Mouse (Mus musculus) stomach, adult 2 months (tissue): ENCODE data around the gene Stk33. TPM values are rescaled to one million over a fixed set of nuclear protein-coding genes. Genes with fewer than 3 reads are reported as not detected.

ENCODE experiments used
- polyA plus RNA-seq: library from polyadenylated mRNA; depleted of rRNA; stranded (reverse); fragments of >200 nt; gene quantifications from 2 replicates; pipeline ENCODE4 v1.2.3, GENCODE M21; 2012; rRNA removed

Gene Stk33
- polyA plus RNA-seq: 0.11 TPM in 1 of 2 replicates, not detected in the other

GRCm38 (mm10) chr7:109438781-109439591, at the start of gene Stk33:
Gene Stk33 (minus strand): TSS chr7:109439081.

Other genes with a start within 250 kb of the Stk33 start
- 0.02 and 0.06 TPM in 2 replicates for gene Trim66, start 69.1 kb upstream of the Stk33 start, polyA plus RNA-seq
- gene Rpl27a, start 80.1 kb upstream of the Stk33 start, polyA plus RNA-seq: 163 and 177 TPM in 2 replicates